Mouse (Mus musculus) E14TG2a.4 (cell line): ENCODE data around the gene Wnk1.

ENCODE experiments used
- CTCF ChIP-seq: conservative IDR thresholded peaks from 2 replicates; pipeline ENCODE4 v1.5.1; 2014; ENCODE audit warnings: low read length
- NANOG ChIP-seq: IDR thresholded peaks from 2 replicates; pipeline ENCODE4 v1.6.1; 2014; ENCODE audit warnings: borderline replicate concordance, low read length, mixed read lengths
- POU5F1 ChIP-seq: IDR thresholded peaks from 2 replicates; pipeline ENCODE4 v1.6.1; 2014; ENCODE audit warnings: low read length, borderline replicate concordance

DNA sequence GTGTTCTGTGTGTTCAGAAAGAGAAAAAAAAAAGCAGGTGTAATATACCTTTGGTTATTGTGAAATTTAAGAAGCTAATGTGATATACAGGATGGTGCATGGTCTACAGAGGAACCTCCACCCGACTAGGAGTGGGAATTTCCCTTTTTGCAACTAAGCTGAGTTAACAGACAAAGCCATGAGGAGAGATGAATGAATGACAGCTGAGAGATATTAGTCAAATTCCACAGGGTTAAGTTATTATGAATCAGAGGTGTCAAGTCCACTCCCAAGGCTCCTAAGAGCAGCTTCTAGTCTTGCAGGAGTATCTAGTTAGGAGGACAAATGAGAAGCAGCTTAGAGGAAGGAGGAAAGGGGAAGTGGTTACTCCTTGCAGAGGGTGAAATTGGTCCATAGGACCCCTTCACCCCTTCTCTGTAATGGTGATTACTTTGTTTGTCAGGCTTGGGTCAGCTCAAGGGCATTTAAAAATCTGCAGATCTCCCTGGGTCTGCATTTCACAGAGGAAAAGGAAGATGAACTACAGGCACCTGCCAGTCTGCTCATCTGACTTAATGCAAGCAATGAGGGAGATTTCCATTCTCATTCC lies 4.3 kb upstream of the Wnk1 start:
- TF ChIP-seq CTCF (no peak), NANOG (no peak), POU5F1 (no peak)
